Mouse (Mus musculus): ENCODE data around the gene Pou2f1.

DNA sequence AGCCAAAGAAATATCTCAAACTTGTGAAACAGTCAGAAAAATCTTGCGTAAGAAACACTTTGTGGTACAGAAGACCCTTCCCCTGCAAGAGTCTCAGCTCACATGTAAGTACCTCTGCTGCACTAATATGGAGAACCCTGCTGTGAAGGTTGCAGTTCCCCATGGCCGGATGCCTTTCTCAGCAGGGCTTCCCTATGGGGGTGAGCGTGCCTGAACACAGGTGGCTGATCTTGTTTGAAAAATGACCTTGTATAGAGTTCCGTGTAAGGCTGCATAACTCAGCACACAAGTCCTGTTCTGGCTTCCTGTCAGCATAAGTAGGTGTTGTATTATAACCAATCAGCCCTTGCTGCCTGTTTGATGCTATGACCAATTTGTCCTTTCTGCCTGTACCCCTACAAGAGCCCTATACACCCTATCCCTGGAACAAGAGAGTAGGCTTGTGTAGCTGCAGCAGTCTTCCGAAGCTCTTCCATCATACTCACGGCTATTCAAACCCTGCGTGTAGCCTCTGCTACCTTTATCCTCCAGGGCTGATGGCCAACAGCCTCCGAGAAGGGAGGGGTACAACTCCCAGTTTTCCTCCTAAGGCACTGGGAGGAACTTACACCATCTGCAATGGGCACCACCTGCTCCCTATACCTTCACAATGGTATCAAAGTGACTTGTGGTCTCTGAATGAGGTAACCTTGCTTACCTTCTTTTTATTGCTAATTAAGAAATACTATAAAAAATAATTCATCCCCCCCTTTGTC is 120.2 kb downstream of the Pou2f1 start:
- TF ChIP-seq POLR2A (IDR thresholded peaks at IDR 0.05; ENCODE audit: extremely low read depth, insufficient read depth, low read length) (no peak), CTCF (IDR thresholded peaks at IDR 0.05; ENCODE audit: extremely low read depth, insufficient read depth, low read length) (no peak)
